Mouse (Mus musculus) R1 (cell line): Measurements from ENCODE around the gene Bcl6.
A peak's percentile ranks its signal among the peaks of the same experiment; 100 is the strongest.

Experiments used
- DNase-seq: peaks from one replicate; pipeline ENCODE4 v3.0.0-alpha.2; 2018; ENCODE audit warnings: low read depth, low spot score

Gene Bcl6

GRCm38 (mm10) chr16:23973635-23974367 is 14.9 kb downstream of the Bcl6 start:
- no peak for DNase-seq

GRCm38 (mm10) chr16:23972901-23973300 is 15.8 kb downstream of the Bcl6 start:
- no peak for DNase-seq

- DNase-seq, result no peak
Observed at GRCm38 (mm10) chr16:23972126-23972740, 16.4 kb downstream of the Bcl6 start.

GRCm38 (mm10) chr16:23969919-23970318 is 18.7 kb downstream of the Bcl6 start:
- no peak for DNase-seq

GRCm38 (mm10) chr16:23968888-23969287 is 19.8 kb downstream of the Bcl6 start:
- no peak for DNase-seq

GRCm38 (mm10) chr16:23967301-23967700 is 21.4 kb downstream of the Bcl6 start:
- DNase-seq, result peak; percentile 70

- DNase-seq, result no peak
Observed at GRCm38 (mm10) chr16:23966066-23966465, 22.6 kb downstream of the Bcl6 start.

- DNase-seq, result no peak
Observed at GRCm38 (mm10) chr16:23964706-23965367, 23.8 kb downstream of the Bcl6 start.

- no peak for DNase-seq
Observed at GRCm38 (mm10) chr16:23963896-23964668, 24.6 kb downstream of the Bcl6 start.

- peak; percentile 50 for DNase-seq
Observed at GRCm38 (mm10) chr16:23962401-23962800, 26.3 kb downstream of the Bcl6 start.

- DNase-seq, result no peak
Observed at GRCm38 (mm10) chr16:23958938-23959337, 29.7 kb downstream of the Bcl6 start.

GRCm38 (mm10) chr16:23953959-23954260 is 34.7 kb downstream of the Bcl6 start:
- DNase-seq, result no peak

GRCm38 (mm10) chr16:23953189-23953958 is 35.3 kb downstream of the Bcl6 start:
- peak; percentile 75 for DNase-seq

GRCm38 (mm10) chr16:23952101-23952727 is 36.4 kb downstream of the Bcl6 start:
- DNase-seq, result peak; percentile 46

- no peak for DNase-seq
Observed at GRCm38 (mm10) chr16:23947654-23948053, 41.0 kb downstream of the Bcl6 start.

GRCm38 (mm10) chr16:23944801-23945200 is 43.9 kb downstream of the Bcl6 start:
- DNase-seq, result no peak

GRCm38 (mm10) chr16:23934397-23934796 is 54.3 kb downstream of the Bcl6 start:
- no peak for DNase-seq

GRCm38 (mm10) chr16:23932294-23932693 is 56.4 kb downstream of the Bcl6 start, which contains the start of gene Rtp2:
Gene Rtp2 (minus strand): TSS chr16:23932394.
- DNase-seq, result peak; percentile 13

- DNase-seq, result no peak
Observed at GRCm38 (mm10) chr16:23931275-23931674, 57.4 kb downstream of the Bcl6 start.

- DNase-seq, result peak; percentile 30
Observed at GRCm38 (mm10) chr16:23930426-23931073, 58.1 kb downstream of the Bcl6 start.
